Mouse (Mus musculus): ENCODE data around the gene Ccnk.

Gene Ccnk

DNA sequence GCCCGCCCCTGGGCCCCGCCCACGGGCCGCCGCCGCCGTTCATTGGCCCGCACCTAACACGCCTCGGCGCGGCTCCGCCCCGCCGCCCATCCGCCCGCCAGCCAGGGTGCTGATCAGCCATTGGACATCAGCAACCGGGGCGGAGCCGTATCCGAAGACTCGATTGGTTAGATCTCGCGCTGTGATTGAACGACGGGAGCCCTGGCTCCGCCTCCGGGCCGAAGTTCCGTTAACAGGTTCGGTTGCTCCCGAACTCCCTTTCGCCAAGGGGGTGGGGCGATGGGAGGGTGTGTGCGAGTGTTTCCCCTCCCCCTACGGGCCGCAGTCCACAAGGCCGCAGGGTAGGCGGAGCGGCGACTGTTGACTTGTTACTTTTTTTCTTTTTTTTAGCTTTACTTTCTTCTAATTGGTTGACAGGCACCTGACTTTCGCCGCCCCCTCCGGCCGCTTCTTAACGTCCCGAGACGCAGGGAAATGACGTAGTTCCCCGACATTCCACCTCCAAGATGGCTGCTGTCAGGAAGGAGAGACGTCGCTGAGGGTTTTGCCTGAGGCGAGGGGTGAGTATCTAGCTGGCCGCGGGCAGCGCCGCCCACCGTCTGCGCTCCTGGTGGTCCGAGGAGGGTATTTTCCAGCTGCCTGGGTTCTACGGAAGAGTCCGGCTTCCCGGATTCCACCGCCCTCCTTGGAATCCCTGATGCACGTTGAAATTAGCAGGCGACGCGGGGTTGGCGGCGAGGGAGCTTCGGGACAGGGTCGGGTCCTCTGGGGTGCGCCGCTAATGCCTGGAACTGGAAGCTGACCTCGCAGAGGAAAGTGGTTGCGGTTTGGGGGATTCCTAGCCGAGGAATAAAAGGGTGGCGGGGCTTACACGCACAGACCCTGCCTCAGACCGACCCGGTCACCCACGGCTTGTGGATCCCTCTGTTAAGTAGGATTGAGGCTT, at the start of gene Ccnk:
Ccnk (plus strand) TSS at position 259 of the 946 bp plus-strand sequence.
- peak; percentile 100 for DNase-seq

DNA sequence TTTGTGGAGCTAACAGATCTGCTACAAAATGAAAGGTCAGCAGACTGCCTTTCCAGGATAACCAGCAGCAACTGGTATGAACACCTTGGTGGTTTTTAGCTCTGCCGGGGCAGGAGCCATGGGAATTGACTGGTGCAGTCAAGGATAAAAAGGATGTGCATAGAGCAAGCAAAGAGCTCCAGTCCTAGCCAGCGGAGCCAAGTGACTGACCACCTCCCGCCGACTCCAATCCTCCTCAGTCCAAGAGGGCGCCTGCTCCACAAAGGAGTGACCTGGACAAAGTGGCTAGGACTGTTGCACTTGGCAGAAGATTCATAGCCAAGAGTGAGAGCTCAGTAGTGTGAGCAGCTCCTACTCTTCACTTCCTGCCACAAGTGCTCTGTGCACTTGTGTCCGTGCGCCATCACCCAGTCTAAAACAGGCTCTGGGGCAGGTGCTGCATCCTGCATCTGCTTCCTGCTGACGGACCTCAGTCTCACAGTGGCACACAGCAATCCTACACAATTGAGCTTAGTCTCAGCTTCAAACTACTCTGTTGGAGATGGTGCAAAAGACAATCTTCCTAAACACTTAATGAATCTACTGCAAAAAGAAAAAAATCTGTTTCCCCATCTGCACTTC, 46.8 kb upstream of the Ccnk start:
- peak; percentile 72 to 85 for DNase-seq

GRCm38 (mm10) chr12:108133181-108133580, 46.2 kb upstream of the Ccnk start:
- peak in 1 of 2 experiments; percentile 43 for DNase-seq

- DNase-seq: peak; percentile 23 to 40
Observed at GRCm38 (mm10) chr12:108135610-108136208, 43.7 kb upstream of the Ccnk start.

DNA sequence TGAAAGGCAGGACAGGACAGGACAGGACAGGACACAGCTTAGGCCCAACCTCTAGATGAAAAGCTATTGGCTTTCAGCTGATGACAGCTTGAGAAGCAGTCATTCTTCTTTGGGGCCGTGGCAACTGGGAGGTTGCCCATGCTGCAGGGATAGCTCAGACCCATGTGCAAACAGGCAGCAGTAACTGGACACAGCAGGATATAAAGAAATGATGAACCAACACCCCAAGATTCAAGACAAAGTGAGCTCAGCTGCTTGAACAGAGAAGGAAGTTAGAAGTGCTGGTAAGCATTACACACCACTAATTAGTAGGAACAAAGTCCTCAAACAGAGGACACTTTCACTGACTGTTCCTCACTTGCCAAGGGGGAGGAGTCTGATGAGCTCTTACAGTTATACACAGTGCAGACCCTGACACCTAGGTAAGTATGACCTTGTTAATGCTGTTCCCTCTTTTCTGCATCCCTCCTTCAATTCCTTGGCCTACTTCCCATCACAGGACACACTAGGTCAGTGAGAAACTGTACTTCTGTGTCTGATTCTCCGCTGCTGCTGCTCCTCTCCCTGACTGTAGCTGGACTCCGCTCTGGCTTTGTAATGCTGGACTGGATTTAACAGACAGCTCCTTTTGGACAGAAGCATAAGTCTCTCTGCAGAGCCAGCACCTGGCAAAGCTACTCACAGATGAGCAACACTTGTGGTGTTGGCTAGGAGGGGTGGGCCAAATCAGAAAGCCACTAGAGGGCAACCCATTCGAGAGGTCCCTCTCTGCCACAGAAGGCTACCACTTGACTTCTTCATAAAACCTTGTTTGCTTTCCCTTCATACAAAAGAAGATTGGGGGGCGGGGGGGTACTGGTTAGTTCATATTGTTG, 35.5 kb upstream of the Ccnk start:
- DNase-seq: peak; percentile 53 to 71

- no peak for DNase-seq
Observed at GRCm38 (mm10) chr12:108145198-108145597, 34.2 kb upstream of the Ccnk start.

DNA sequence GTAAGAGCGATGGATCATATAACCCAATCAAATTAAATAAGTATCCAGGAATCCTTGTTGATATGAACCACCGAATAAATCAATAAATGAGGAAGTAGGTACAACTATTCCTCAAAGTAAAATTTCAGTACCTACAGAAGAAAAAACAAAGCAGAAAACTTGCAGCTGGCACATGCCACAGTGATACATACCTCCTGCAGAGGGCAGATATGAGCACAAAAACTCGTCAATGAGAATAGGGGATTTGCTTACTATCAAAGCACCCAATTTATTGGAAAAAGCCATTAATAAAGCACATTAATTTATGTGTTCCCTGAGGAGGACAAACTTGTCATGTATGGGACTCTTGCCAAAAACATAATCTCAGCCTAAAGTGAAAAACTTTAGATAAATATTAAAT, 29.6 kb upstream of the Ccnk start:
- DNase-seq: no peak

DNA sequence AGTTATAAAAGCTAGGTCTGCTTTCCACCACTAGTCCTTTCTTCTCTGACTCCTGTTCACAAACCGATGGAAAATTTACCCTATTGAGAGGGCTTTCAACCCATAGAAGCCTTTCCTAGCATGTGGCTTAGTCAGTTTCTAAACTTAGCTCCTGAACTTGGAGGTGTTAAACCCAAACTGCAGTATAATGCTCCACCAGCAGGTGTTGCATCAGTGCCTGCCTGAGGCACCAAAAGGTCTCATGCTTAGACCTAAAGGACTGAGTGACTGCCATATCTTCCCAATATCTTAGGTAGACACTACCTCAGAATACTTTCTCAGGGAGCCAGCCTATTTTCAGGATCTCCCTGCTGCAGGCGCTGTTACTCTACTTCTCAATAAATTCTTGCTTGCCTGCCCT, 26.6 kb upstream of the Ccnk start:
- DNase-seq: peak in 1 of 2 experiments; percentile 39

- no peak for DNase-seq
Observed at GRCm38 (mm10) chr12:108159863-108160262, 19.5 kb upstream of the Ccnk start.

GRCm38 (mm10) chr12:108162036-108162435, 17.3 kb upstream of the Ccnk start:
- DNase-seq: peak in 1 of 2 experiments; percentile 54

GRCm38 (mm10) chr12:108163706-108164105, 15.7 kb upstream of the Ccnk start:
- no peak for DNase-seq

- no peak for DNase-seq
Observed at GRCm38 (mm10) chr12:108168909-108169308, 10.5 kb upstream of the Ccnk start.

DNA sequence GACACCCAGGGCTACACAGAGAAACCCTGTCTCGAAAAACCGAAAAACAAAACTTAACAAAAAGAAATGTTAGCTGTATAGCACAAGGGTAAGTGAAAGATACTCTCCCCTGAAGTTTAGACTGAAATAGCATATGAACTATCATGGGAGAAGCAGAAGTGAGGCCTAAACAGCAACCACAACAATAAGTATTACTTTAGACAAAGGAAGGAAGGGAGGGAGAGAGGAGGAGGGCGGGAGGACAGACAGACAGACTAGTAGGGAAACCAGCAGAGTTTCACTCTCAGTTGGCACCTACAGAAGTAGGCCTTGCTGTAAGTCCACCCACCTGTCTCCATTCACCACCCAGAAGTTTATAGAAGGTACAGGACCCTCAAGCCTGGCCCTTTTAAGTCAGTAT, 8.9 kb upstream of the Ccnk start:
- no peak for DNase-seq

GRCm38 (mm10) chr12:108171336-108171735, 8.0 kb upstream of the Ccnk start:
- peak in 1 of 2 experiments; percentile 27 for DNase-seq

GRCm38 (mm10) chr12:108172639-108173038, 6.7 kb upstream of the Ccnk start:
- DNase-seq: no peak

DNA sequence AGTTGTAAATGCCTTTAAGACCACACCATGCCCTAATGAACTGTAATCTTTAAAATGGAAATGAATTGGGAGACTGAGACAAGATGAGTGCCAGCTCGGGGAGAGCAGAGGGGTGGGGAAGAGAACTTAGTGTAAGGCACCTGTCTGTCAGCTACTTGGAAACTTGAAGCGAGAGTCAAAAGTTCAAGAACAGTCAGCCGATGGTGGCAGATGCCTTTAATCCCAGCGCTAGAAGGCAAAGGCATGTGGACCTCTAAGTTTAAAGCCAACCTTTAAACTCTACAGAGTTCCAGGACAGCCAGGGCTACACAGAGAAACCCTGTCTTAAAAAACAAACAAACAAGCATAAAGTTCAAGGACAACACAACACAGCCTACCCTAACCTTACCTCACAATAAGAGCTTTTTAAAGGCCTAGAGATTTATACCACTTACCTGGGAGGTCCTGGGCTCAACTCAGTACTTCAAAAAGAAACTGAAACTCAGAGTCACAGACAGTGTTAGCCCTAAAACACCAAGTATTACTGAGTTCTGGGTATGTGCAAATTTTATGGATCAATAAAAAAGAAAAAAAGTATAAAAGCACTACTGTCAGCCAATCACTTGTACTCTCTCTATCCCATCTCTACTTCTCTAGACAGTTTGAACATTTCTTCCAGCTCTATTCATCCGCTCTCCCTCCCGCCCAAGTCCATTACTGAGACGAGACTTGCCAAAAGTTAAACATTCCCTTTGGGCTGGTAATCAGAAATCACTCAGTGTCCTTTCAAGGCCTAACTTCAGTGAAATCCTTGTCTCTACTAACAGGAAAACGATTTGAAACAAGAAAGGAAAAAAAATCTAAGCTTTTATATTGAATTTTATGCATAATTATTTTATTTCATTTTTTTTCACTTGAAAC, 4.5 kb upstream of the Ccnk start:
- DNase-seq: peak; percentile 29 to 55

DNA sequence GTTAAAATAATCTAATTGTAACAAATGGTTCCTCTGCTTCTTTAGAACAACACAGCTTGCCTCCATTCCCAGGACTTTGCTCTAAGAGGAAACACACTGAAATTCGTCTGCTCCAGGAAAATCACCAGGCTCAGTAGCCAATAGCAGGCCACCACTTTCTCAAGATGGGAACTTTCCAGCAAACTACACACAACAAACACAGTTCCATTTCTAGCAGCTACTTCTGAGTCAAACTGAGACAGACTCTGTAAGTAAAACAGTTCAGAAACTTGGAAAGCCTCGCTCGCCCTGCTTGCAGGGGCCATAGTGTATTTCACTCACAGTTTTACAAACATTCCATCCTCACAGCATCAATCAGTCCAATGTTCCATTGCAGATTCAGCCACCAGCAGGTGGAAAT, 3.0 kb upstream of the Ccnk start:
- DNase-seq: peak in 1 of 2 experiments; percentile 21

GRCm38 (mm10) chr12:108178331-108179245, 791 bp upstream of the Ccnk start:
- DNase-seq: peak; percentile 29 to 61

GRCm38 (mm10) chr12:108179246-108179320, 296 bp upstream of the Ccnk start, which contains the start of gene Setd3:
Setd3 (minus strand) TSS chr12:108179314.
- DNase-seq: no peak

DNA sequence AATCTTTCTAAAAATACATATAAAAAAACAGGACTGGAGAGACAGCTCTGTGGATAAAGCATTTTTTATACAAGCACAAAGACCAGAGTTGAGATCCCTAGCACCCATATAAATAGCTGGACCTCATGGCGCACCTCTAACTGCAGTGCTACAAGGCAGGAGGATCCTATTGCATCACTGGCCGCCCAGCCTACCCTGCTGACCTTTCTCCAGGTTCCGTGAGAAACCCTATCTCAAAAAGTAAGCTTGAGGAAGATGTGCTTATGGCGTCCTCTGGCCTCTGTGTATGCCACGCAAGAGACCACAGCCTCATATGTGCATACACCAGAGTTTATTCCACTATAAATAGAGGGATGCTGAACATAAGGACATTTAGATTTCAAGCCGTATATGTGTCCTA, 2.3 kb downstream of the Ccnk start:
- DNase-seq: no peak

DNA sequence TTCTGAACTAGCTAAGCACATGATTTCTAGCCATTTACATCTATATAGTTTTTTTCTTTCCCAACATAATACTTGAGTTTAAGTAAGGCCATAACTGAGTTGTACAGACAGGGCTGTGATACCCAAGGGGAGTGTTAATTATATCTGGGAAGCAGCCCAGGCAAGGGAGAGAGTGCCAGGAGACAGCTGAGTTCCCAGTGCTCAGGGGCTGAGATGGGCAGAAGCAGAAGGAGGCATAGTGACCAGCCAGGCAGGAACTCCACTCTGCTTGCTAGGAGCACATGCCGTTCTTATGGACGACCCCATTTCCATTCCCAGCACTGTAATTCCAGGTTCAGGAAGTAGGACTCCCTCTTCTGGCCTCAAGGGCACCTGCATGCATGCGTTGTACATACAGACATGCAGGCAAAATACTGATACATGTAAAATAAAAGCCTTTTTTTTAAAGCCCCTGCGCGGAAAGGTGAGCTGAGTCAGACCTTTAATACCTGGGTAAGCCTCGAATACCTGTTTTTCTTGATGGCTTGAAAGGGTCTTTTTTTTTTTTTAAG, 8.2 kb downstream of the Ccnk start:
- no peak for DNase-seq

Measured in kidney, postnatal 36 days (tissue).